Mouse (Mus musculus) natural killer cell, adult 2 months (primary cell): ENCODE data around the gene Apom.
A peak's percentile ranks its signal among the peaks of the same experiment; 100 is the strongest.

Source experiments
- DNase-seq, 2 experiments: peaks; one replicate each; pipeline ENCODE4 v3.0.0; 2022; ENCODE audit warnings: low spot score in 2 of 2

Gene Apom

DNA sequence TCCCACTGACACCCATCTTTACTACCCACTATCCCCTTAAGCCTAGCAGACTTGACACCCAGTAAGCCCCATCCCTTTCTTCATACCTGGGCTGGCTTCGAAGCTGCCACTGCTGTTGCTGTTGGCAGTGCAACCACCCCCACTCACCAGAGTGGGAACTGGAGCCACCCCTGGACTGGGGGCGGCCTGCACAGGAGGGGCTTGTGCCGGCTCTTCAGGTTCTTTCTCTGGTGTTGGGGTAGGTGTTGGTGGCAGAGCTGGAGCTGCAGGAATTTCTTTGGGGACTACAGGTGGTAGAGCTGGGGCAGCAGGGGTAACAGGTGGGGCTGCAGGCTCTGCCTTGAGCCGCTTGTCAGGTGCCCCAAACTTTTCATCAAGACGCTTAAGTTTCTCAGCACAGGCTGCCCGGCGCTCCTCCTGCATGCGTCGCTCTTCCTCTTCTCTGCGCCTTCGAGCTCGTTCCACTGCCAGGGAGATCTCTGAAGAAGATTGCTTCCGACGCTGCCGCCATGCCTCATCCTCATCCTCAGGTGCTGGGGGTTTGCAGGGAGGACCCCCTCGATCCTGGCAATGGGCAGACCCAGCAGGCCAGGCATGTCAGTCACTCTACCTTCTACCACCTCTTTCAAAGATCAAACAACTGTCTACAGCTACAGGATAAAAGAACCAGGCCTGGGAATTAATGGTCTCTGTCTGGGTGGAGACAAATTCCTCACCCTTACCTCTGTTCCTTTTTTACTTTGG, 27.2 kb upstream of the Apom start:
- no peak for DNase-seq

DNA sequence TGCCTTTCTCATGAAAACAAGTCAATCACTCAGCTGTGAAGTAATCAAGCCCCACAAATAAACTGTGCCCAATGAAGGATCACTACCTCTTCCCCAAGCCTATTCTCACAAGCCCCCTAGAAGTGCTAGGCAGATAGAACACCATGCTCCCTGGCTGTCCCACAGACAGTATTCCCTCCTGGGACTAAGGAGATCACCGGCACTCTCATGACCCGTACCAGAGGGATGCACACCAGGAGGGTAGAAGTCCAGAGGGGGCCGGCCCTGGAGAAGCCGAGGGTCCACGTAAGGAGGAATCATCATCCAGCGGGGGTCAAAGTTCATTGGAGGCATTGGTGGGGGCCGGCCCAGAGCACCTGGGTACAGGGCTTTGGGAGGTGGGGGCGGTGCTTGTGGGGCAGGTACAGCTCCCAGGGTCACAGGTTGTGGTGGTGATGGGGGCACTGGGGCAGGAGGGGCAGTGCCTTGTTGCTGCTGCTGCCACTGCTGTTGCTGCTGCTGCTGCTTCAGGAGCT, 25.9 kb upstream of the Apom start:
- DNase-seq: no peak

DNA sequence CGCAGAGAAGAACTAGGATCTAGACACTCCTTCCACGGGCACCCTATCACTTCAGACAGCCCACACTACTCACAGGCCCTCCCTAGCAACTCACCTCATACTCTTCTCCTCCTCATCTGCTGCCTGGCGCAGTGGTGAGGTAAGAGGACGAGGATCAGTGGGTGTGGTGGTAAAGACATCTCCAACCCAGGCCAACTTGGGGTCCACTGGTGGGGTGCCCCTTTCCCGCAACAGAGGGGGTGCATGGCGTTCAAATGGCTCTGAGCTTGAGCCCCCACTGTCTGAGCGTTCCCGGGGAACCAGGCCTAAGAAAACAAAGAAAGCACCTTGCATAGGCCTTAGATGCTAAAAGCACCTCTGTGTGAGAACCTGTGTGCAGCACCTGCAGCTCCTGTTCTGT, 25.4 kb upstream of the Apom start:
- DNase-seq: no peak

DNA sequence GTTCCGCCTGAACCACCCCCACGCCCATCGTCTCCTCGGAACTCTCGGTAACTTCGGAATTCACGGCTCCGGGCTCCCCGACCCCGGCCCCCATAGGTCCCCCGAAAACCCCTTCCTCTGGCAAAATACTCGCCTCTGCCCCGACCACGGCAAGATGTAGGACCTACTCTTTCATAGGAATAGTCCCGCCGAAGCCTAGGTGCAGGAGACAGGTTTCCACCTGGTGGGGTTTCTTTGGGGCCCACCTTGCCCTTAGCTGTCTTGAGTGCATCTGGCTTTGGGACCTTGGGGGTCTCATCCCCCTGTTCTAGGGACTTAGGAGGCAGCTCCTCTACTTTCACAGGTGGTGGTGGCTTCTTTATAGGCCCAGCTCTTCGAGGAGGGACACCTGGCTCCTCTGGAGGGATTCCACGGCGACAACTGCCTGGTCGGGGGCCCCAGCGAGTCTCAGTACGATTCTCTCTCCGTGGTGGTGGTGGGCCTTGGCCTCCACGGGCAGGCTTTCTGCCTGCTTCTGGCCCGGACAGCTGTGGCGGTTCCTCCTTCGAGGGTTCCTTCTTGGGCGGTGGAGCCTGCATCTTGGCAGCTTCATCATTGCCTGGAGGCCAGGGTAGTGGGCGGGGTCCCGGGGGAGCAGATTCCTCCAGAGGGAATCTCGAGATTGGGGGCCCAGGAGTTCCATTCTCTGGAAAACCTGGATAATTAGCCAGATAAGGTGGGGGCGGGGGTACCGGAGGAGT, 24.8 kb upstream of the Apom start:
- DNase-seq: no peak

DNA sequence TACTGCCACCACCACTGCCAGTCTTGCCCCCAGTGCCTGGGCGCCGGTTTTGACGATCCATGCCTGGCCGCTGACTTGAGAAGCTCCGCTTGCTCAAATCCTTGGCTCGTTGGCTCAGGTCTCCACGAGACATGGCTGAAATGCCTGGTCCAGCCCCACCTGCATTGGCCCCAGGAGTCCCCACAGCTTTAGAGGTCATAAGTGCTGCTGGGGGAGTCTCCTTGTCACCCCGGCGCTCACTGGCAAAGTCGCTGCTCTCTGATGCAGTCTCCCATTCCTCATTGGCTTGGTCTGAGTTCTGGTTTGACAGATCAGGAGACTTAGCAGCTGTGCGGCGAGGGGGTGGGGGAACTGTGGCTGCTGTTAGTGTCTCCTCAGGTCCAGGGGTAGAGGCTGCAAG, 23.6 kb upstream of the Apom start:
- no peak for DNase-seq

DNA sequence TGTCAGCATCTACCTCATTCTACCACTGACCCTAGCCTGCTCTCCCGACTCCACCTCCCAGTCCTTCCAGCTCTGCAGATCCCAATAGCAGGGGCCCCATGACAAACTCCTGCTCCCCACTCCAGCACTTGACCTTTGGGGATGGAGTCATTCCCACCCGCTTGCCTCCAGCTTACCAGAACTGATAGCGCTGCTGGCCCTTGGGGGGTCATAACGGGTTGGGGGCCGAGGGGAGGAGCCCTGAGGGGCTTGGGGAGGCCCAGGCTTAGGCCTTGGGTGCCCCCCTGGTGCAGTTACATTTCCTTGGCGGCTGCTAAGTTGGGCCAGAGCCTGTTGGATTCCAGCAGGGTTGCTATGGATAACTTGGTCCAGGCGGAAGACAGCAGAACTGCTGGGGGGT, 22.8 kb upstream of the Apom start:
- DNase-seq: no peak

DNA sequence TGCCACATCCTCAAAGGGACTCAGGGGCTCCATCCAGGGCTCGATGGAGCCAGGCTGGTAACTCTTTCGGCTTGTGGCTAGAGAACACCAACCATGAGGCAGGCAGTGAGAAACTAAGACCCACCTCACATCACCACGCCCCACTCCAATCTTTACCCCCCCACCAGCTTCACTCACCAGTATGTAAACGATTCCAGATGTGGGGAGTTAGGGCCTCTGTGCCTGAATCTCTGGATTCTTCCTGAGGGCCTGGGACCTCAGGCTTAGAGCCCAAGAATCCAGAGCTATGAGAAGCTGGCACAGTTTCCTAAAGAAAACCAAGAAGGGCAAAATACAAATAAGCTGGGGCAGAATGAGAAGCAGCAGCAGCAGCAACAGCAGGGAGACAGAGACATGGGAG, 22.1 kb upstream of the Apom start:
- no peak for DNase-seq

DNA sequence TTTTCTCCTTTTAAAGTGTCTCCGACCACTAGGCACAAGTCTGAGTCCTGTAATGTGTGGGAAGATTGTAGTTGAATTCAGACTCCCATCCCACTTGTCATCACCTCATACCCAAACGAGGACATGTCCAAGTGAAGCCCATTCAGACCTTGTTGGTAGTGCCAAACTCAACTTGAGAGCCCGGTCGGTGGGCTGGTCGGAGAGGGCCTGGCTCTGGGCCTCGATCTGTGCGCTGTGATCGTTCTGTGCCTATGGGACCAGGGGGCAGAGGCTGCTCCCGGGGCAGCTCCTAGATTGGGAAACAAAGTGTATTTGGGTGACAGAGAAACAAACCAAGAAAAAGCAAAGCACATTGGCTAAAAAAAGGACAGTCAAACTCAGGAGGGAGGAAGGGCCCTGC, 21.2 kb upstream of the Apom start:
- no peak for DNase-seq

DNA sequence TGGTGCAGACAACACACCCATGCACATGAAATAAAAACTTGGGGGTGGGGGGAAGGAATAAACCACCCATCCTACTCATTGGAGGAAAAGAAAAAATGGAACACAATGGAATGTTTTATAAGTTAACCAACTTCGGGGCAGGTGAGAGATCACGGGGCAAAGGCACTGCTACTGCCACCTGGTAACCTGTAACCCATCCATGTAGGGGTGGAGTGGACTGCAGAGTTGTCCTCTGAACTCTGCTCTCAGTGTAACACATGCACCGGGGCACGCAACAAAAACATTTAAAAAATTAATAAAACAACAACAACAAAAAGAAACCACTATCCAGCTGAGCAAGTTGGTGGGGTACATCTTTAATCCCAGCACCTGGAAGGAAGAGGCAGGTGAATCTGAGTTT, 20.3 kb upstream of the Apom start:
- DNase-seq: no peak

DNA sequence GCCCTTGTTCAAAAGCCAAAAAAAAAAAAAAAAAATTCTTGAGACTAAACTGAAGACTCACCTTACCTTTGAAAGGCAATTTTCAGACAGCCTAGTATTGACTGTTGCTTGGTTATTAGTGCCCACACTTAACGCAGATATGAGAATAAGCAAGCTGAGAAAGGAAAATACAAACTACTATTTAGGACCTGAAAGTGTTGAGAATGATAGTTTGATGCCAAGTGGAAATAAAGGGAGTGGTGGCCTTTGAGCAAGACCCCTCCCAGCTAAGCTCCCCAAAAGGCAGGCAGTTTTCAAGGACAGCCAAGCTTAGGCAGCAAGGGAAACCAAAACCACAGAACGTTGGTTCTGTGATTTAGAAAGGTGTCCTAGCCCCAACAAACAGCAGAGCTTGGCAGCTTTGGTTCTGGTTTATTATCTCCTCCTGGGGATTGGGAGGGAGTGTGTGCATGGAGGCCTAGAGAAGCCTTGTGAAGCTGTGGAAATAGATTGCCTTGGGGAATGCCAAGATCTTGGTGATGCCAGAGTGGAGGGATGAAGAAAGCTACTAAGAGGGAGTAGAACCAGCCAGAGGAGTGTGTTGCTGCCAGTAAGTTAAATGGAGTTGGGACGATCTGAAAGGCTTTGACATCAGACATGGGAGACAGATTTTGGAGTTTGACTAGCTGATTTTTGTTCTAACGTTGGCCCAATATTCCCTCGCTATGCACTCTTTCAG, 16.2 kb upstream of the Apom start:
- DNase-seq: no peak

DNA sequence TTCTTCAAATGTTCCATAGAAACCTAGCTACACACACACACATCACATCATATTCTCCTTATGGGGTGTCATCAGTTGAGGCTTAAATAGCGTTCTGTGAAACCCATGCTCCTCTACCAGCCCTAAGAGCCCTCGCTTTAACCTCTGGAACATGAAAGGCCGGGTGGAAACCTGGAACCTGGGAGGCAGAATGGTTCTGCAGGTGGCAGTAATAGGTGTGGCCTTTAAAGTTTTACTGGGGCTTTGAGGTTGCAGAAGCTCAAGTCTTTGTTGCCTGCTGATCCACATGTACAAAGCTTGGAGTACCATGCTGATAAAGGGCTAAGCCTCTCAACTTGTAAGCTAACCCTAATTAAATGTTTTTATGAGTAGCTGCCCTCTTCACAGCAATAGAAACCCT, 15.5 kb upstream of the Apom start:
- no peak for DNase-seq

DNA sequence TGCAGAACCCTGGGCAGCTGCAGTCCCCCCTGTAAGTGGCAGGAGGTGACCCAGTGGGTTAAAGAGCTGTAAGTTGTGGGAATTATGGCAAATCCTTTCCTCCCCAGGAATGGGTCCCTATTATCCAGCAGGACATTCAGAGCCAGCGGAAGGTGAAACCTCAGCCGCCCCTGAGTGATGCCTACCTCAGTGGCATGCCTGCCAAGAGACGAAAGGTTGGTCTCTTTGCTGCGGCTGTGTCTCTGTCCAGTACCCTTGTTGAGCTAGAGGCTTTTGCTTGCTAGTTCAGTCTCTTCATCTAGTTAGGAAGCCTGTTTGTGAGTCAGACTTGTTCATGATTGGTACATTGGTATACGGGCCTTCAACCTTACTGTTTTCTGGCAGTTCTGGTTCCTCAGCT, 14.3 kb upstream of the Apom start:
- no peak for DNase-seq

DNA sequence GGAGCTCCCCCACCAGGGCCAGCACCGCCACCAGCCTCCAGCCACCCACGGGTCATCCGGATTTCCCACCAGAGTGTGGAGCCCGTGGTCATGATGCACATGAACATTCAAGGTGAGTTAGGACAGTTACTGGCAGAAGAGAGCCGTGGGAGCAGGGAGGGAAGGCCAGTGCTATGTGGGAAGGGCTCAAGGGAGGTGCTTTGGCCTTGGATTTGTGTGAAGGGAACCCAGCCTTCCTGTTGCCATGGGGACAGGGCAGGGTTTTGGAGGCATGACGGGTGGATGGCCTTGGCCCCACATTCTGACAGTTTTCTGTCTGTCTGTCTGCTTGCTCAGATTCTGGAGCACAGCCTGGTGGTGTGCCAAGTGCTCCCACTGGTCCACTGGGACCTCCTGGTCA, 10.1 kb upstream of the Apom start:
- no peak for DNase-seq

DNA sequence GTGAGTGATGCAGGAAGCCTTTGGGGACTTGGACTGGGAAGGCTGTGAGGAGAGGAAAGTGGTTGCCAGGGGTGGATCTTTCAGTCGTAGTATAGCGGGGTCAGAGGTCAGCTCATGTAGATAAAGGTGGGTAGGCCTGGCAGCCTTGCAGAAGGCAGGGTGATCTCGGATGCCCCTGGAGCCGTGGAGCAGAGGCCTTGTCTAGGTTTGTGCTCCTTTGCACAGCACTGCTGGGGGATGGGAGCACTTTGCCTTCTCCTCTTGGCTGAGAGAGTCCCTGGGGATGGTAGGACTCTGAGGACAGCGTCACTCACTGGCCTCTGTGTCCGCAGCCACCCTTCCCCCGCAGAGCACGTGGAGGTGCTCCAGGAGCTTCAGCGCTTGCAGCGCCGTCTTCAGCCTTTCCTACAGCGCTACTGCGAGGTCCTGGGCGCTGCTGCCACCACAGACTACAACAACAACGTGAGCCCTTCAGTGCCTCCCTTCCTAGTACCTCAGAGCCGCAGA, 8.7 kb upstream of the Apom start:
- DNase-seq: no peak

DNA sequence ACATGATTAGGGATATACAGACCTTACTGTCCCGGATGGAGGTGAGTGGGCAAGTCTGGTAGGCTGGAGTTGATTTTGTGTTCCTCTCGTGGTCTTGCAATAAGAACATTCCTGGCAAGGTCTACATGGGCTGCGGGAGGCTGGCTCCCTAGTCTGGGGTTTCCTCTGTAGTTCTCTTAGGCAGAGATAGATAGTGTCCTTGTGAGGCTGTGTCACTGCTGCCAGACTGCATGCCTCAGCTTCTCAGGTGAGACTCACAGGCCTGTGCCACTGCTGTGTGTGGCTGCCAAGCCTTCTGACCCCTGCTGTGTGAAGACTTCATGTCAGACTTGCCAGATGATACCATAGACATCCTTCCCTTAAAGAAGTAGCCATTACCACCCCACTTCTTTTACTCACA, 7.4 kb upstream of the Apom start:
- no peak for DNase-seq

DNA sequence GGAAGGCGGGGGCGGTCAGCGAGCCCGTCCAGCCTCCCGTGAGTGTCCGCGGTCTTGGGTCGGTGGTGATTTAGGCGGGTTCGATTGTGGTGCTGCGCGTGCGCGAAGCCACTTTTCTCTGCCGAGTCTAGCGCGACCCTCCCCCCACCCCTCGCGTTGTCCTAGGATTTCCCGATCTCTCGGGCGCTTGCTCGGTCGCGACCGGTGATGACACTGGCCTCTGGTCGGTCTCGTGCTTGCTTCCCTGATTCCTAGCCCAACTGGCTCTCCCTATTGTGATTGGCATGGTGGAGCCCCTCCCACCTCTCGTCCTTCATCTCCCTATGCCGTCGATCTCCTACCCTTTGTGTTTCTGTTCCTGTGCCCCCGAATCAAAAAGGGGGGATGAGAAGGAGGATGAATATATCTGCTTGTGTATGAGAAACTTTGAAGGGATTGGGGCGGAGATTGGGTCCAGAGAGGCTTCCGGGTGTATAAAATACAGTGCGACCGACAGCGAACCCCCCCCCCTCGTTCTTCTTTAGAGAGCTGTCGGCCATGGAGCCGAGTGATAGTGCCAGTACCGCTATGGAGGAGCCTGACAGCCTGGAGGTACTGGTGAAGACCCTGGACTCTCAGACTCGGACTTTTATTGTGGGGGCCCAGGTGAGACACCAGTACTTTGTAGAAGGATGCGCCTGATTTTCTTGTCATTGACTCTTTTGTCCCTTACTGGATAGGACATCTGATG, 3.9 kb upstream of the Apom start:
- no peak for DNase-seq

DNA sequence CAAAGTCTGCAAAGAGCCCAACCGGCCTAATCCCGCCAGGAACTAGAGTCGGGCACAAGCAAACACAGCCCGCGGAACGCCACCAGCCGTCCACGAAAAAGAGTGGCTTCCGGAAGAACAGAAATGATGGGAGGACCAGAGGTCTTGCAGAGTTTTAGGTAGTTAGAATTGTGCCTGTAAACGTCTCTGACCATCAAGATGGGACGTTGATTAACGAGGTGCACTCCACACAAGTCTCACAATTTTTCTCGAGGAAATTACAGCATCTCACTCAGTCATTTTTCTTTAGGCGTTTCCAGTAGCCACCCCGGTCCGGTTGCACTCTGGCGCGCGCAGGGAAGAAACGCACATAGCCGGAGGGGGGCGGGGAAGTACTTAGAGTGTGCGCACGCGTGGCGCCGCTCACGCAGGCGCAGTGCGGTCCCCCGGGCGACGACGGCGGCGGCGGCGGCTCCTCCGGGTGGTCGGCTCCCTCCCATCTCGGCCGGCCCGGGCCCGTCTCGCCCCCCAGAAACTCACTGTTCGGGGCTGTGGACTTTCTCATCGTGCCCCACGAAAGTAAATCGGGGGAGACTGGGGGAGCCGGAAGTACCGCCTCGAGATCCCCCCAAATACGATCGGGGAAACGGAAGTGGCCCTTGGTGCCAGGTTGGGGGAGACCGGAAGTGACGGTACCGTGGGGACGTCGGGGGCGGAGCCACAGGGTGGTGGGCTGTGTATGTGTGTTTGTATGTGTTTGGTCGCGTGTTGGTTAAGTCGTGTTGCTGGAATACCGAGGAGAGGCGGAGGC, 3.1 kb upstream of the Apom start, which contains the start of gene Bag6:
Gene Bag6 (plus strand): TSS at position 378 of the 790 bp plus-strand sequence.
- DNase-seq: peak; percentile 96

DNA sequence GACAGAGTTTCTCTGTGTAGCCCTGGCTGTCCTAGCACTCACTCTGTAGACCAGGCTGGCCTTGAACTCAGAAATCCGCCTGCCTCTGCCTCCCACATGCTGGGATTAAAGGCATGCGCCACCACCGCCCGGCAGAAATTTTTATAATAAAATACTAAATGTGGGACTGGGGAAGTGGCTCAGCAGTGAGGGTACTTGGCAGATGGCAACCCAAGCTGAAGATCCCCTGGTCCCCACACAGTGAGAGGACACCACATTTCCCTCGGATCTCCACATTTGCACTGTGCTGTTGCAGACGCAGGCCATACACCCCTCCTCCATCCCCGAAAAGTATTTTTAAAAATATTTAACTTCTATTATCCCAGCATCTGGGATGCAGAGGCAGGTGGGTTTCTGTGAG, 1.7 kb upstream of the Apom start:
- DNase-seq: no peak

DNA sequence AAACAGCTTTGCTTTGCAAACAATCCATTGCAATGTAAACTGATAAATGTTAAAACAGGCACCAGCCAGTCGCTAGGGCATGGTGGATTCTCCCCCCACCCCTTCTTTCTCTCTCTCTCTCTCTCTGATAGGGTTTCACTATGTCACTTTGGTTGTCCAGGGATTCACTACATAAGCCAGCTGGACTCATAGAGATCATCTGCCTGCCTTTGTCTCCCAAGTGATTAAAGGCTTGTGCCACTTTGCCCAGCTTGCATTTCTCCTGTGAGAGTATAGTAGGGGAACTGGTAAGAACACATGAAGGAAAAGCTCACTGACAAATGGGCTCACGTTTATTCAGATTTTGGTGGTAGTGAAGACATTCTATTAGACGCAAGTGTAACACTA, 317 bp upstream of the Apom start:
- no peak for DNase-seq

DNA sequence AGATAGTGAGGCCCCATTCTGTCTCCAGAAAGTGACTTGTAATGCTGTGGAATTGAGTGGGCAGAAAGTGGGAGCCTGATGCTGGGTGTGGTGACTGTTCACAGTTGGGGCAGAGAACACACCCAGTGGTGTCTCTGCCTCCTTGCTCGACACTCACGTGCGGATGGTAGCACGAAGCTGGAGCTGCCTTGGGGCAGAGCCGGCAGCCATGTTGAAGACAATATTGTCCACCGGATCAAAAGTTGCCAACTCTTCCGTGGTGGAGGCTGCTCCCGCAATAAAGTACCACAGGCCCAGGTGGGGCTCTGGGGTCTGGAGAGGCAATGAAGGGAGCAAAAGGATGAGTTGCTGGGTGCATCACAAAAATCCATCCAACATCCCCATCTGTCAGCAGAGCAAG, 812 bp downstream of the Apom start:
- no peak for DNase-seq

DNA sequence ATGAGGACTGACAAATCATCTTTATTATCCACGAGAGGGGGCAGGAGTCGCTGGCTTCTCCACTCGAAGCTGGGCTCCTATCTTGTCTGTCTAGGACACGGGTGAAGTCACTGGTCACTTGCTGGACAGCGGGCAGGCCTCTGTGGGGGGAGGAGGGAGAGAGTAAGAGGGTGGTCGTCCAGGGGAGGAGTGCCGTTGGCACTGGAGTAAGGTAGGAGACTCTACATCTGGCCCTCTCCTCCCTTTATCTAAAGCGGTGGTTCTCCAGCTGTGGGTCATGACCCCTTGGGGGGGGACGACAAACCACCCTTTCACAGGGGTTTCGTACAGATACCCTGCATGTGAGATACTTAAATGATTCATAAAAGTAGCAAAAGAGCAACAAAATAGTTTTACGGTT, 2.9 kb downstream of the Apom start:
- DNase-seq: no peak
